Mouse (Mus musculus) monocyte, adult 2 months (primary cell): ENCODE data around the gene Glud1.
A peak's percentile ranks its signal among the peaks of the same experiment; 100 is the strongest.
"Not testable (repeated sequence)": the region's sequence is repeated elsewhere in the genome, so short reads cannot be mapped to it uniquely, and the experiment has no call there.

Experiments used
- DNase-seq, 2 experiments: peaks; one replicate each; pipeline ENCODE4 v3.0.0; 2022; ENCODE audit warnings: low spot score in 2 of 2, low read depth in 1 of 2

Gene Glud1

DNA sequence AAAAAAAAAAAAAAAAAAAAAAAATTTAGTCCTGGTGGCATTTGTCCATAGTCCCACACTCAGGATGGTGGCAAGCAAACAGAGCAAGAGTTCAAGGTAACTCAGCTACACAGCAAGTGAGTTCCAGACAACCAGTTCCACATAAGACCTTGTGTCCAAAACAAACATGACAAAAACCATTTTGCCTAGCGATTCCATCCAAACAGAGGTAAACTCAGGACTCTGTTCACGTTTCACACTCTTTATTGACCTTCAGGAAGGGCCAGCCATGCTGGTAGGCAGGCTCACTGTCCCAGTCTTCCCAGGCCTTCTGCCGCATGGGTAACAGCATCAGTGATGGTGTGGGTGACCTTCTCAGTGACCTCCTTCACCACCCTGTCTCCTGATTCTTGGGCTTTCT is 41.1 kb downstream of the Glud1 start:
- DNase-seq, result no peak

- DNase-seq, result no peak
These were observed 42.0 kb downstream of the Glud1 start for GRCm38 (mm10) chr14:34352523-34352922.

DNA sequence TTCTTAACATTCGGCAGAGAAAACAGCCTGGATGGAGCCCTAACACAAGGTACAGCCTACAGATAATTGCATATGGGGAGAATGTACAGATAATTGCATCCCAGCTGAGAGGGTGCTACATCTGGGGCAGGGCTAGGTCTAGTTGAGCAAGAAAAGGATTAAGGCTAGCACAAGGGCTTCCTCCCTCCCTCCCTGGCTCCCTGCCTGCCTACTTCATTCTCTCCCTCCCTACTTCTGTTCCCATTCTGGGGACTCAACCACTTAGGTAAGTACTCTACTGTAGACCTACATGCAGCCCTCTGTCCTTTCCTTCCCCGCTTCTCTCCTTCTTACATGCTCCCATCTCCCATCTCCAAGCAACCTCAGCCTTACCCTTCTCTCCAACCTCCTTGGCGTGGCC is 42.8 kb downstream of the Glud1 start:
- DNase-seq, result no peak

DNA sequence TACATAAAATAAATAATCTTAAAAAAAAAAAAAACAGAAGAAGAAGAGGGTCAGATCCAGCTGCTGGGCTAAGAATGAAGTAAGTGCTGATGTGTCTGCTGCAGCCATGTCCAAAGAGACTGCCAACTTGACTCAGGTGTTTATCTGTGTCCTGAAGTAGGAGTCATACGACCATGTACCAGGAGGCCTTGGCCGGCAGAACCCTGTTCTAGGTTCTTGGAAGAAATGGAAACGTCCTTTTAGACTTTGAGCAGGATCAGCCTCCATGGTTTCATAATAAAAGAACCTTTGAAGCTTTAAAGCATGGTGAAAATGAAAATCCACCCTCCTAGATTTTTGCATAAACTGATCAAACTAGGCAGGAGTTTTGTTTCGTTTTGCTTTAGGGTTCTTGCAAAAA is 43.9 kb downstream of the Glud1 start:
- no peak for DNase-seq

GRCm38 (mm10) chr14:34355301-34355700 is 44.8 kb downstream of the Glud1 start, which contains the start of gene Fam25c:
Gene Fam25c (minus strand): TSS chr14:34355433.
- no peak for DNase-seq

DNA sequence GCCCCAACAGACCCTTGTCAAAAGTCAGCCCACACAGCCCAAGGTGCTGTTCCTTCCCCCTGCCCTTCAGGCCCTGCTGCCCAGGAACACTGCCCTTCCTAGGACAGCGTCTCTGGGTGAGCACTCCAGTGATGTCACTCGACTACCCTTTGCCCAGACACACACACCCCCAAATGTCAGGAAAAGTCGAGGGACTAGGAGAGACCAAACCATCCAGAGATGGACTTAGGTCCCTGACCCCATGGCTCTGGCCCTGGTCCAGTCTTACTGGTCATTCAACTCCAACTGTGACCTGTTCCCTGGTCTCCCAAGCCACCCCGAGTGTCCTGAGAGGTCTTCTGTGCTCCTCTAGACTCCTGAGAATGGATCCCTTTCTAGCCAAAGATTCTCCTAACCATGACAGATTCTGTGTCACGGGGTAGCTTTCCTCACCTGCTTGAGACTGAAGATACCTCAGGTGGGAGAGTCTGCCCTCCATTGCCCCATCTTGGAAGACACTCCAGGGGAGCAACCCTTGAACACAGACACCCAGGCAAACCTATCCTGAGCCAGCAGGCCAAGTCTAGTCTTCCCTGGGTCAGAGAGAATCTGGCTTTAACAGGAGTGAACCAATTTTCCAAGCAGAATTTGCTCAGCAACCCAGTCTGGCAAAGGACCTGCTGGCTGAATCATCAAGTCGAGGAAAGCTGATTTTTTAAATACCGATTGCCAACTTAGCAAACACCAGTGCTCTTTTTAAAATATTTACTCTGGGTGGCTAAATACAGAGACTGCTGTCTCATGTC is 47.3 kb downstream of the Glud1 start:
- DNase-seq, result no peak

DNA sequence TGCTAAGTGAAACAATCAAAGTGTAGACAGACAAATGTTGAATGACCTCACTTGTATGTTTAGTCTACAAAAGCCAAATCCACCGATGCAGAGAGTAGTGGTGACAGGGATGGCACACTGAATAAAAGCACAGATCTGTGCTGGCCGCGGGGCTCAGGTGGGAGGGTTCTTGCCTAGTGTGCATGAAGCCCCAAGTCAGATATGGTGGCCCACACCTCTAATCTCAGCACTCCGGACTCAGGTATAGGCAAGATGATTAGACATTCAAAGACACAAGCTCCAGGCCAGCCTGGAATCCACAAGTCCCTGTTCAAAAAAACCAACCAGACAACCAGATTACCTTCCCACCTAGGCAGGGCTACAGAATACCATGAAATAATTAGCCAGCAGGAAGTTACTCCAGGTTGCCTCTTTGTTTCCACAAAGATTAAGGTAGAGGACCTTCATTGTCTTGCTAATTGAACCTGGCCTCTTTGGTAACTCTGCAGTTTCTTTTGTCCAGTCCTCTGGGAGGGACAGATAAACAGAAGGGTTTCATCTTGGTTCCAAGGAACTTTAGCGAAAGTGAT is 49.2 kb downstream of the Glud1 start:
- no peak for DNase-seq

- DNase-seq, result no peak
These were observed 49.7 kb downstream of the Glud1 start for GRCm38 (mm10) chr14:34360251-34360650.

GRCm38 (mm10) chr14:34362135-34362534 is 51.6 kb downstream of the Glud1 start:
- no peak for DNase-seq

DNA sequence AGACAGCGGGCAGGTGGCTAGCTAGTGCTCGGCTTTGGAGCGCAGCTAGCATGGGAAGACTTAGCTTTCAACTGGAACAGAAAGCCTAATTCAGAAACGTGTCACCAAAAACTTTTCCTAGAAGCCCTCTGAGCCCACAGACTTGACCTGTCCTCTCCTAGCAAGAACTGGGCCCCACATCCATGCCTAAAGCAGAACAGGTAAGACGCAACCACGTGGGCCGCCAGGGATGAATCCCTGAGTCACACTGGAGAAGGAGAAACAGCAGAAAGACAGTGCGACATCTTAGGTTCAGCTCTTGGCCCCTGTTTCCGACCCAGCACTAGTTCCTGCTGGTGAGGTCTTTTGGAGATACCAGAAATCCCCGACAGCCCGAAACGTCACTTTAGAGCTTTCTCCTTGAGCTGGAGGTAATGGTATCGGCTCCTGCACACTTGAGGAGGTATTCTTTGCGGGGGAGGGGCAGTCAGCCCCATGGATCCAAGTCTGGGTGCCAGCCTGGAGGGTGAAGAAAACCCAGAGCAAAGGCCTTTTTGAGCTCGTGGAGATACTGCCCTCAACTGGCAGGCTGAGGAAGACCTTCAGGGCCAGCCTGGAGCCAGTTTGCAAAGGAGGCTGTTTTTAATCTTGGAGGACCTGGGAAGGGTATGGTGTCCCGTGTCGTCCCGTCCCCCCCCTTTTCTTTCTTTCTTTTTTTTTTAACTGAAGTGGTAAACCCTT is 52.4 kb downstream of the Glud1 start:
- DNase-seq, result peak; percentile 43 to 54

DNA sequence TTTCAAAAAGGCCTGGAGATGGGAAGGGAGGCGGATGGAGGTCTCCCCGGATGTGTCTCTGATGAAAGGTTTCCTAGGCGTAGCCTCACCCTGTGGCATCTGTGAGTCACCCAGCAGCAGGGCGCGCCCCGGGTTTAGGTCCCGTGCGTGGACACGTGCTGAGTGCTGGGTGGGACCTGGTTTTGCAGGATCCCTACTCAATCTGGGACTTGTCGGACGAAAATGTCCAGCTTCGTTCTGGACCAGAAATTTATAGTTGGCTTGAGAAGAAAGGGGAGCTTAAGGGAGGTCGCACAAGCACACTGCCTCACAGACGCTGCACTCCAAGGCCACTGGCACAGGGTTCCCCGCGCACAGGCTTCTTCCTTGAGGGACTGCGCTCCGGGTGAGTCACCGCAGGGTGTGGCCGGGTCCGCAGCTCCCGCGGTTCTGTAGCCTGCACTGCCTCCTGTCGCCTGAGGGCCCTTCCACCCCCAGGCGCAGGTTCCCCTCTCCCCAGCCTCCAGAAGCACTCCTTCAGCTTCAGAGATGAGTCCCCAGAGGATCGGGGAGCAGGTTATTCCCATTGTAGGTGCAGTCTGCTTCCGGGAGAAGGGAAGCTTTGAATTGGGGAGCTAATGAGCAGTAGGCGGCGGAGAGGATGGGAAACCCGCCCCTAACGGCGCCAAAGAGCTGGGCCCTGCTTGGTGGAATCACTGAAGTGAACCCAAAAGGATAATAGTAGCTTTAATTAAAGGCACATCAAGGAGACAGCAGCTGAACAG is 53.1 kb downstream of the Glud1 start:
- peak; percentile 81 for DNase-seq

DNA sequence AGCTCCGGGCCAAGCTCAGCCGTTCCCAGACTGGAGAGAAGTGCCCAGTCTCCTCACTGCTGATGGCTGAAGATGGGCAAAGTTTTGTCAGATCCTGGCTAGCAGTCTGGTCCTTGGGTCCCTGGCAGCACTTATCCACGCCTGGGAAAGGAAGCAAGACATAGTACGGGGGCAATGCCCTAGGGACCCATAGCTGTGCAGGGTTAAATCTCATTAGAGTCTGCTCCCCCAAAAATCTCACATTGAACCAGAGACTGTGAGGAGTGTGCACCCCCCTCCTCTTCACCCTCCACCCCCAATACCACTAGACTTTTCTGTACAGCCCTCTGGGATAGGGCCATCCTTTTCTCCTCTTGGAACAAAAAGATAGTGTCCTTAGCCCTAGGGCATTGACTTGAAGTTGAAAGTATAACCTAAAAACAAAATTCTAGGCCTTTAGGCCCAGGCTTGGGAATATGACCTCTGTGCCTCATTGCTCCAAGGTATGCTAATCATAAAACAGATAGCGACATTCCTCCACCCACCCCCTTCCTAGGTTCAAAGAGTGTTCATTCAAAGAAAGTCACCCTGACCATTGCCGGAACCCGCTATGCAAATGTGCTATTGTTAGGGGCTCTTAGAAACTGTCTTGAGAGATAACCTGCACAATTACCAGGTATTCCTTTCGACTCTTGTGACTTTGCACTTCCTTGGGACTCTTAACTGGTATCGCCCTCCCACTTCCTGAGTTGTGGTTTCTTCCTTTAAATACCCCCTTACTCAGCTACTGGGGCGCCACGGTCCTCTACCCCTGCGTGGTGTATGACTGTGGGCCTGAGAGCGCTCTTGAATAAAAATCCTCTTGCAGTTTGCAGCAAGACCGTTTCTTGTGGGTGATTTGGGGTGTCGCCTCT is 54.0 kb downstream of the Glud1 start:
- not testable (repeated sequence) for DNase-seq

DNA sequence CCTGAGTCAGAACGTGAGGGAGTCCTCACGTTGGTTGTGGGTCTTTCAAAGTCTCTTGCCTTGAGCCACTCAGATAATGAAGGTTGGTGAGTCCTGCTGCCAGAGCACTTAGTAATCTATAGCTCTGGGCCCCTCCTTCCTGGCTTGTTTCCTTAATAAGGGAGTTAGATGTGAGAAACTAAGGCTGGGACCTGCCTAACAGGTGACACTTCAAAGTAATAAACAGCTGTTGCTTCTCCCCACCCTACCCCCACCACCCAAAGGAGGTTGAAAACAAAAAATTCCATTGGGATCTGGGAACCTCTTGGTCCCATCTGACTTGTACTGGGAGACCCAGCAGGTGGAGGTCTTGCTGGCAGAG is 54.6 kb downstream of the Glud1 start:
- DNase-seq, result no peak

GRCm38 (mm10) chr14:34370203-34370602 is 59.7 kb downstream of the Glud1 start:
- DNase-seq, result no peak

GRCm38 (mm10) chr14:34370921-34371320 is 60.4 kb downstream of the Glud1 start:
- DNase-seq, result no peak

DNA sequence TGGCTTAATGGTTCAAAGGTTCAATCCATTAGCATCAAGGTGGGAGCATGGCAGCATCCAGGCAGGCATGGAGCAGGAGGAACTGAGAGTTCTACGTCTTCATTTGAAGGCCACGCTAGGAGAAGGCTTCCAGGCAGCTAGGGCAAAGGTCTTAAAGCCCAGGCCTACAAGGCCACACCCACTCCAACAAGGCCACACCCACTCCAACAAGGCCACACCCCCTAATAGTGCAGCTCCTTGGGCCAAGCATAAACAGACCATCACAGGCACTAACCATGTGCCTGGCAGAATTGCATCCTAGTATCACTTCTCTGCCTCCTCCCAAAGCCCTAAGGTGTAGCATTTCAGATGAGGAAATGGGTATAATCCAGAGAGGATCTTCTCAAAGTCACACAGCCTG is 61.2 kb downstream of the Glud1 start:
- DNase-seq, result no peak

GRCm38 (mm10) chr14:34372646-34373045 is 62.1 kb downstream of the Glud1 start:
- DNase-seq, result no peak

DNA sequence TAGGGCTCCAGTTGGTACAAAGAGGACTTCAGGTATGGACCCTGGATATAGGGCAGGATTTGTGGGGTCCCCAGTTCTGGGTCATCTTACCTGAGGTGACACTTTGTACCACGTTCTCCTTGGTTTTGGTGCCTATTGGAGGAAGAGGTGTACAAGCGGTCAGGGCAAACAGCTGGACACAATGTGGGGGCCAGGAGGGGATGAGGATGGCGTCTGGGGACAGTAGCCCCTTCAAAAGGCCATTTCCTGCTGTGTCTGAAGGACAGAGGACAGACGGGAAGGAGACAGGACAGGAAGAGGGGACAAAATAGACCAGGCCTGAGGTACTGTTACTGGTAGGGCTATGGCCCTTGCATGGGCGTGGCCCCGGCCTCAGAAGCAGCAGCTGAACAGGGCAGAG is 63.1 kb downstream of the Glud1 start:
- no peak for DNase-seq

- no peak for DNase-seq
These were observed 64.0 kb downstream of the Glud1 start, which contains the start of gene Sncg for GRCm38 (mm10) chr14:34374577-34374976. Gene Sncg (minus strand): TSS chr14:34374789.

DNA sequence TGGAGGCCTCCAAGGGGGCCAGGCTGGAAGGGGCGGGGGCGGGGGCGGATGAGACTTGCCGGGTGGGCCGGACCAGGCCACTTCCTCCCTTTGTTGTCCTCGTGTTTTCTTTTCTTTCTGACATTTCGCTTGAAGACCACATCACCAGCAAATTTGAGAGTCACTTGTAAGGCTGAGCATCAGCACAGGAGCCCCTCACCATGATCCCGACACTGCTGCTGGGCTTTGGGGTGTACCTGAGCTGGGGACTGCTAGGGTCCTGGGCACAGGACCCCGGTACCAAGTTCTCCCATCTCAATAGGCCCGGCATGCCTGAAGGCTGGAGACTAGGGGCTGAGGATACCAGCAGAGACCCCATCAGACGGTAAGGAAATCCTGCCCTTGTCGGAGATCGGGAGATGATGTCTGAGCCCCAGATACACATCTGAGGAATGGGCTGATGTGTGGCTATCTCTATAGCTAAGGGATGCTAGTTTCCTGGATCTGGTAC is 64.9 kb downstream of the Glud1 start, which contains the start of gene Mmrn2:
Mmrn2 (plus strand) TSS at position 51 of the 490 bp plus-strand sequence.
- DNase-seq, result no peak
